Mouse (Mus musculus): ENCODE data around the gene Vti1a. TPM values are rescaled to one million over a fixed set of nuclear protein-coding genes. Genes with fewer than 3 reads are reported as not detected.

Gene Vti1a
- polyA plus RNA-seq, 2 experiments: 6.9 to 11.9 TPM

DNA sequence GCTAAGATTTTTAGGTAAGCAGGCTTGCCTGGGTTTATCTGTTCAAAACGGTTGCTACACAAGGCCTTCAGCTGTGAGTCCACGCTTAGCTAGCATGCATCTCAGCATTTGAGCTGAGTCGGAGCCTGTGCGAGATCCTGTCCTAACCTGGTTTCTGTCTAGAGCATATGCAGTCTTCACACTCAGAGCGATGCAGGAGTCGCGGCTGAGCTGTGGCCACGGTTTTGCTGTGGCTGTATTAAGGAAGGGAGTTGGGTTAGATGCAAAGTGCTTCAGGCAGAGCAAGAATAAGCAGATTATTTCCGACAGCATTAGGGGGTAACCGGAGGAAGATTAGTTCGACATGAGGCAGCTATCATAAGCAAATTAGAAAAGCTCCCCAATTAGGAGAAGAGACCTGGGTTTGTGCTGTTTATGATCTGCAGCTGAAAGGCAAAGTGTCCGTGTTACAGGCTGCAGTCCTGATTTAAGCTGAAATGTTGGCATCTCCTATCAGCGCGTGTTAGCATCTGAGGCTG, 292.8 kb downstream of the Vti1a start:
- no peak overlapping the region for H3K4me3 ChIP-seq (ENCODE audit: insufficient read depth in 1 of 2, low read depth in 2 of 2, low read length in 2 of 2)
- no peaks in the 10 kb centered on the region for H3K9me3 ChIP-seq (ENCODE audit: control insufficient read depth, low read length)
- TF ChIP-seq EP300 (IDR thresholded peaks at IDR 0.05; ENCODE audit: low read depth) (no peak), CTCF (IDR thresholded peaks at IDR 0.05; ENCODE audit: low read depth) (no peak)
- H3K9ac ChIP-seq (replicated peaks): no peak overlapping the region
- H3K36me3 ChIP-seq (replicated peaks; ENCODE audit: control insufficient read depth, insufficient read depth, low read depth): no peaks in the 10 kb centered on the region
- no peak for ATAC-seq (ENCODE audit: insufficient read depth)
- no peak for DNase-seq (ENCODE audit: low read depth in 3 of 3, low spot score in 3 of 3)
- peaks cover 0 to 2% of the 10 kb centered on the region in 2 experiments; a peak in 1 of 4 replicates for H3K4me1 ChIP-seq (replicated peaks; ENCODE audit: control insufficient read depth in 2 of 2, insufficient read depth in 2 of 2, low read length in 1 of 2)
- H3K27ac ChIP-seq: no peak overlapping the region
- whole genome bisulfite sequencing (ENCODE audit: insufficient replicate concordance): 82% methylated on average over 14 of the region's 14 CpGs
- no peaks in the 10 kb centered on the region for H3K27me3 ChIP-seq (ENCODE audit: control insufficient read depth, insufficient read depth, low read length)
- H3K4me2 ChIP-seq (ENCODE audit: low read depth): no peak overlapping the region

DNA sequence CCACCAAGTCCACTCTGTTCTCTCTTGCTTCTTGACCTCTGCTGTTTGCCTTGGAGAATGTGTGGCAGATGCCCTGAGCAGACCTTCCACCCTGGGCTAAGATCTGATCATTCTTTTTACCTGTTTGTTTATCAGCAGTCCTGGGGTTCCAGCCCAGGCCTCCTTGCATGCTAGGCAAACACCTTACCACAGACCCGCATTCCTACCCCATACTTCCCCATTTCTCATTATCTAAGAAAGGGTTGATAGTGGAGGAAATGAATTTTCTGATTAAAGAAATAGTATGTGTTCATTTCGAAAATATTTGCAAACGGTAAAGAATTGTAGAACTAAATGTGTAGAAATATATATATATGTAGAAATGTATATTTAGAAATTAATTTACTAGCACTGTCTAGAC, 293.7 kb downstream of the Vti1a start:
- H3K4me3 ChIP-seq (ENCODE audit: insufficient read depth in 1 of 2, low read depth in 2 of 2, low read length in 2 of 2): no peak overlapping the region
- DNase-seq (ENCODE audit: low read depth in 3 of 3, low spot score in 3 of 3) (no peak), ATAC-seq (ENCODE audit: insufficient read depth) (no peak)
- no peaks in the 10 kb centered on the region for H3K9me3 ChIP-seq (ENCODE audit: control insufficient read depth, low read length)
- no peak overlapping the region for H3K9ac ChIP-seq (replicated peaks)
- H3K36me3 ChIP-seq (replicated peaks; ENCODE audit: control insufficient read depth, insufficient read depth, low read depth): no peaks in the 10 kb centered on the region
- peaks cover 0 to 2% of the 10 kb centered on the region in 2 experiments; a peak in 1 of 4 replicates for H3K4me1 ChIP-seq (replicated peaks; ENCODE audit: control insufficient read depth in 2 of 2, insufficient read depth in 2 of 2, low read length in 1 of 2)
- TF ChIP-seq EP300 (IDR thresholded peaks at IDR 0.05; ENCODE audit: low read depth) (no peak), CTCF (IDR thresholded peaks at IDR 0.05; ENCODE audit: low read depth) (no peak)
- H3K4me2 ChIP-seq (ENCODE audit: low read depth): no peak overlapping the region
- H3K27ac ChIP-seq: no peak overlapping the region
- WGBS (ENCODE audit: insufficient replicate concordance): 32% methylated on average over 3 of the region's 3 CpGs
- no peaks in the 10 kb centered on the region for H3K27me3 ChIP-seq (ENCODE audit: control insufficient read depth, insufficient read depth, low read length)

- H3K9me3 ChIP-seq (ENCODE audit: control insufficient read depth, low read length): no peaks in the 10 kb centered on the region
- 71% methylated on average over 5 of the region's 5 CpGs for WGBS (ENCODE audit: insufficient replicate concordance)
- no peak for DNase-seq (ENCODE audit: low read depth in 3 of 3, low spot score in 3 of 3)
- no peaks in the 10 kb centered on the region for H3K4me1 ChIP-seq (replicated peaks; ENCODE audit: control insufficient read depth in 2 of 2, insufficient read depth in 2 of 2, low read length in 1 of 2)
- no peak overlapping the region for H3K4me2 ChIP-seq (ENCODE audit: low read depth)
- TF ChIP-seq EP300 (IDR thresholded peaks at IDR 0.05; ENCODE audit: low read depth): no peak
- TF ChIP-seq CTCF (IDR thresholded peaks at IDR 0.05; ENCODE audit: low read depth): no peak
- no peak for ATAC-seq (ENCODE audit: insufficient read depth)
- H3K36me3 ChIP-seq (replicated peaks; ENCODE audit: control insufficient read depth, insufficient read depth, low read depth): no peaks in the 10 kb centered on the region
- no peak overlapping the region for H3K9ac ChIP-seq (replicated peaks)
- H3K27me3 ChIP-seq (ENCODE audit: control insufficient read depth, insufficient read depth, low read length): no peaks in the 10 kb centered on the region
- no peak overlapping the region for H3K27ac ChIP-seq
- no peak overlapping the region for H3K4me3 ChIP-seq (ENCODE audit: insufficient read depth in 1 of 2, low read depth in 2 of 2, low read length in 2 of 2)
Measured at GRCm38 (mm10) chr19:55615743-55616142, 299.6 kb downstream of the Vti1a start.

- no peak overlapping the region for H3K4me3 ChIP-seq (ENCODE audit: insufficient read depth in 1 of 2, low read depth in 2 of 2, low read length in 2 of 2)
- H3K36me3 ChIP-seq (replicated peaks; ENCODE audit: control insufficient read depth, insufficient read depth, low read depth): no peaks in the 10 kb centered on the region
- no peak overlapping the region for H3K4me2 ChIP-seq (ENCODE audit: low read depth)
- H3K9me3 ChIP-seq (ENCODE audit: control insufficient read depth, low read length): no peaks in the 10 kb centered on the region
- H3K4me1 ChIP-seq (replicated peaks; ENCODE audit: control insufficient read depth in 2 of 2, insufficient read depth in 2 of 2, low read length in 1 of 2): no peaks in the 10 kb centered on the region
- 72% methylated on average over 7 of the region's 7 CpGs for WGBS (ENCODE audit: insufficient replicate concordance)
- TF ChIP-seq CTCF (IDR thresholded peaks at IDR 0.05; ENCODE audit: low read depth) (no peak), EP300 (IDR thresholded peaks at IDR 0.05; ENCODE audit: low read depth) (no peak)
- ATAC-seq (ENCODE audit: insufficient read depth) (no peak), DNase-seq (ENCODE audit: low read depth in 3 of 3, low spot score in 3 of 3) (no peak)
- H3K27me3 ChIP-seq (ENCODE audit: control insufficient read depth, insufficient read depth, low read length): no peaks in the 10 kb centered on the region
- H3K27ac ChIP-seq: no peak overlapping the region
- H3K9ac ChIP-seq (replicated peaks): no peak overlapping the region
Measured at GRCm38 (mm10) chr19:55616276-55616675, 300.2 kb downstream of the Vti1a start.

- Histone ChIP-seq H3K4me1 (replicated peaks; ENCODE audit: control insufficient read depth in 2 of 2, insufficient read depth in 2 of 2, low read length in 1 of 2) (no peaks in the 10 kb centered on the region), H3K27me3 (ENCODE audit: control insufficient read depth, insufficient read depth, low read length) (no peaks in the 10 kb centered on the region), H3K4me3 (ENCODE audit: insufficient read depth in 1 of 2, low read depth in 2 of 2, low read length in 2 of 2) (no peak overlapping the region), H3K9ac (replicated peaks) (no peak overlapping the region), H3K36me3 (replicated peaks; ENCODE audit: control insufficient read depth, insufficient read depth, low read depth) (no peaks in the 10 kb centered on the region), H3K27ac (no peak overlapping the region), H3K9me3 (ENCODE audit: control insufficient read depth, low read length) (no peaks in the 10 kb centered on the region), H3K4me2 (ENCODE audit: low read depth) (no peak overlapping the region)
- TF ChIP-seq CTCF (IDR thresholded peaks at IDR 0.05; ENCODE audit: low read depth): no peak
- no peak for TF ChIP-seq EP300 (IDR thresholded peaks at IDR 0.05; ENCODE audit: low read depth)
- ATAC-seq (ENCODE audit: insufficient read depth) (no peak), DNase-seq (ENCODE audit: low read depth in 3 of 3, low spot score in 3 of 3) (no peak)
- WGBS (ENCODE audit: insufficient replicate concordance): 79% methylated on average over 8 of the region's 8 CpGs
Measured at GRCm38 (mm10) chr19:55616937-55617336, 300.8 kb downstream of the Vti1a start.
